Mouse (Mus musculus) cortical plate, adult 2 months (tissue): ENCODE results near the gene Syce2.
A peak's percentile ranks its signal among the peaks of the same experiment; 100 is the strongest.

Experiments
- CTCF ChIP-seq: fragments of 200-500 bp; IDR thresholded peaks from 2 replicates; pipeline ENCODE4 v1.5.1; 2011; ENCODE audit warnings: mild to moderate bottlenecking, control low read depth, low read length; ENCODE audit not compliant: insufficient read depth; ENCODE audit errors: extremely low read depth
- POLR2A ChIP-seq: fragments of 200-500 bp; IDR thresholded peaks from 2 replicates; pipeline ENCODE4 v1.6.1; 2011; ENCODE audit warnings: mild to moderate bottlenecking, low read length, control low read depth; ENCODE audit not compliant: insufficient read depth; ENCODE audit errors: extremely low read depth

DNA sequence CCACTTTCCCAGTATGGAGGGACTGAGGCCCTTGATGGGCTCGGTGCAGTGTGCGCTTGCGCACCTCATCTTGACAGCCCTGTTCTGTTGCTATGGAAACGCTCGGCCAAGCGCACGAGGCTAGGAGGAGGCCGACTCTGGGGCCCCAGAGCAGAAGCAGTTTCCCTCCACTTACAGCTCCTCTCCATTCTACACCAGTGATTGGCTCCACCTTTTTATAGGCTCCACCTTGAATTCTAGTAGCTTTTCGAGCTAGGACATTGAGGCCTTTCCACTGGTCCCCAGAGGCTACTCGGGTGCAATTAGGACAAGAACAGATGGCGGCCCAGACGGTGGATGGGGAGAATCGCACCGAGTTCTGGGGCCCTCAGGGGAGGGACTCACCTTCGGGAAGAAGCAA lies 62.9 kb downstream of the Syce2 start:
- TF ChIP-seq CTCF (no peak), POLR2A (0 out of 2 replicates have a peak, but pooled peaks have one; percentile 12)
